ENCODE assay signal across 23 mouse cellular contexts in the genomic region with DNA sequence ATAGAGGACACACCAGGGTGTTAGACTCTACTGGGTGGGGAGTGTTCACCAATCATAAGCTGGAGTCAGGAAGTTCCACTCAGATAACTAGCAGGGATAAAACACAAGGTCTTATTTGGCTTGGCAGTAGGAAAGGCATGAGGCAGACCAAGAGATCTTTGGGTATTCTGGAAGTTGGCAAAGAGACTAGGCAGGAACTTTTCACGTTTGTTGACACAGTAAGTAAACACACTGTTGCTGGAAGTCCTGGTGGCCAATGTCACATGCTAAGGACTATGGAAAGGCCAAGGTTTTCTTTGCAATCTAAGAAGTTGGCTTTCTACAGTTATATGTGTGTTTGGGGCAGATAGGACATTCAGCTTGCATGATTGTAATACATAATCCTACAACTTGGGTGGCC.
DNase-seq lines count a peak whose midpoint lies in the region; ATAC-seq and TF ChIP-seq lines count a peak whose summit lies in the region.
"Had no signal": no experiment of that assay in that cellular context is flagged by ENCODE, and none has a peak within 500 bp of the region (broad histone marks: within the 10 kb centered on the region; RNA-seq: fewer than 3 reads in every experiment).

No protein-coding gene starts in this region.

- no peak for DNase-seq in heart, embryonic 10.5 days (ENCODE audit: low spot score)
- peak; percentile 28 for DNase-seq in lung, postnatal 25 days (ENCODE audit: low spot score)
- no peak for DNase-seq in lung, postnatal 0 days (ENCODE audit: low spot score)
- DNase-seq in stomach, postnatal 0 days (ENCODE audit: low spot score), result peak; percentile 26
- DNase-seq: adrenal gland, adult 8-10 months; adrenal gland, postnatal 14 days; adrenal gland, postnatal 36 days; B cell, adult 2 months; cerebellum, adult 11-12 months; cerebellum, adult 2 months; cerebellum, adult 9-10 months; cerebellum, postnatal 10 days; cerebellum, postnatal 25 days had no signal

- H3K36me3 ChIP-seq in heart, embryonic 14.5 days (ENCODE audit: control insufficient read depth, insufficient read depth, low read length), result no peaks in the 10 kb centered on the region
- no peaks in the 10 kb centered on the region for H3K36me3 ChIP-seq in heart, embryonic 10.5 days
- H3K36me3 ChIP-seq in lung, postnatal 0 days (ENCODE audit: insufficient read depth, low read length), result no peaks in the 10 kb centered on the region
- no peaks in the 10 kb centered on the region for H3K36me3 ChIP-seq in stomach, postnatal 0 days (ENCODE audit: control insufficient read depth, insufficient read depth, low read length)
- H3K36me3 ChIP-seq: embryonic facial prominence, embryonic 10.5 days; embryonic facial prominence, embryonic 12.5 days; G1E had no signal

- H3K9me3 ChIP-seq in heart, embryonic 14.5 days (ENCODE audit: control insufficient read depth, low read length), result no peaks in the 10 kb centered on the region
- no peaks in the 10 kb centered on the region for H3K9me3 ChIP-seq in heart, embryonic 10.5 days
- H3K9me3 ChIP-seq in lung, postnatal 0 days (ENCODE audit: low read length), result no peaks in the 10 kb centered on the region
- no peaks in the 10 kb centered on the region for H3K9me3 ChIP-seq in stomach, postnatal 0 days (ENCODE audit: control insufficient read depth, low read length)
- H3K9me3 ChIP-seq: embryonic facial prominence, embryonic 10.5 days; embryonic facial prominence, embryonic 12.5 days; forebrain, embryonic 13.5 days; G1E had no signal

- TF ChIP-seq CTCF in lung, postnatal 0 days (IDR thresholded peaks at IDR 0.05), result no peak
- TF ChIP-seq CTCF in stomach, postnatal 0 days (IDR thresholded peaks at IDR 0.05; ENCODE audit: low read depth), result no peak

- H3K9ac ChIP-seq in heart, embryonic 14.5 days (ENCODE audit: low read length), result no peak overlapping the region
- H3K9ac ChIP-seq in lung, postnatal 0 days (replicated peaks; ENCODE audit: low read depth), result no peak overlapping the region
- no peak overlapping the region for H3K9ac ChIP-seq in stomach, postnatal 0 days (ENCODE audit: low read length)
- H3K9ac ChIP-seq: embryonic facial prominence, embryonic 12.5 days; forebrain, embryonic 13.5 days had no signal

- H3K4me1 ChIP-seq in heart, embryonic 14.5 days (ENCODE audit: control insufficient read depth in 2 of 2, insufficient read depth in 2 of 2, low read length in 2 of 2), result peaks cover 0 to 2% of the 10 kb centered on the region in 2 experiments; a peak in 1 of 4 replicates
- H3K4me1 ChIP-seq in heart, embryonic 10.5 days, result no peaks in the 10 kb centered on the region
- no peaks in the 10 kb centered on the region for H3K4me1 ChIP-seq in lung, postnatal 0 days (ENCODE audit: insufficient read depth, low read depth, low read length)
- peaks cover 3% of the 10 kb centered on the region; the same call in 1 of the 2 replicates for H3K4me1 ChIP-seq in stomach, postnatal 0 days (replicated peaks; ENCODE audit: control insufficient read depth, insufficient read depth)

- 37% methylated on average over 1 of the region's 1 CpGs for WGBS in heart, embryonic 14.5 days
- WGBS in heart, embryonic 10.5 days, result 38% methylated on average over 1 of the region's 1 CpGs
- 9% methylated on average over 1 of the region's 1 CpGs for WGBS in lung, postnatal 0 days
- WGBS in stomach, postnatal 0 days, result 19% methylated on average over 1 of the region's 1 CpGs

- no peaks in the 10 kb centered on the region for H3K27me3 ChIP-seq in heart, embryonic 14.5 days (ENCODE audit: control insufficient read depth, insufficient read depth, low read length)
- H3K27me3 ChIP-seq in heart, embryonic 10.5 days (ENCODE audit: insufficient read depth, poor library complexity, severe bottlenecking), result no peaks in the 10 kb centered on the region
- no peaks in the 10 kb centered on the region for H3K27me3 ChIP-seq in lung, postnatal 0 days (replicated peaks; ENCODE audit: insufficient read depth, low read length)
- H3K27me3 ChIP-seq in stomach, postnatal 0 days (ENCODE audit: control insufficient read depth, insufficient read depth, low read length), result no peaks in the 10 kb centered on the region
- H3K27me3 ChIP-seq: CH12.LX; embryonic facial prominence, embryonic 12.5 days; forebrain, embryonic 13.5 days had no signal

- no peak for TF ChIP-seq EP300 in lung, postnatal 0 days (IDR thresholded peaks at IDR 0.05)
- TF ChIP-seq EP300 in stomach, postnatal 0 days (optimal IDR thresholded peaks at IDR 0.05), result no peak

- ATAC-seq in heart, embryonic 14.5 days (ENCODE audit: insufficient number of reproducible peaks, insufficient read depth, low FRiP score, low read depth), result 0 out of 2 replicates have a peak, but pooled peaks have one; percentile 35
- no peak for ATAC-seq in lung, postnatal 0 days
- ATAC-seq in stomach, postnatal 0 days (ENCODE audit: low FRiP score, low TSS enrichment), result peak; percentile 85
- ATAC-seq: activated CD4-positive, CD25-positive, alpha-beta regulatory T cell, adult 4 months; CD4-positive, CD25-positive, alpha-beta regulatory T cell, adult 4 months; forebrain, embryonic 13.5 days; forebrain, embryonic 16.5 days; Patski had no signal

- no peak overlapping the region for H3K4me2 ChIP-seq in heart, embryonic 14.5 days (ENCODE audit: low read length)
- no peak overlapping the region for H3K4me2 ChIP-seq in lung, postnatal 0 days (replicated peaks; ENCODE audit: low read depth, low read length)
- no peak overlapping the region for H3K4me2 ChIP-seq in stomach, postnatal 0 days (replicated peaks; ENCODE audit: low read depth)
- H3K4me2 ChIP-seq: embryonic facial prominence, embryonic 12.5 days; forebrain, embryonic 13.5 days had no signal

- H3K4me3 ChIP-seq in heart, embryonic 14.5 days (ENCODE audit: control insufficient read depth in 1 of 2, insufficient read depth in 1 of 2, low read depth in 1 of 2, low read length in 2 of 2), result no peak overlapping the region
- H3K4me3 ChIP-seq in heart, embryonic 10.5 days, result no peak overlapping the region
- no peak overlapping the region for H3K4me3 ChIP-seq in lung, postnatal 0 days (ENCODE audit: low read depth, low read length)
- no peak overlapping the region for H3K4me3 ChIP-seq in stomach, postnatal 0 days (ENCODE audit: low read depth, low read length)
- H3K4me3 ChIP-seq: embryonic facial prominence, embryonic 10.5 days; embryonic facial prominence, embryonic 12.5 days; forebrain, embryonic 13.5 days had no signal

- no peak overlapping the region for H3K27ac ChIP-seq in heart, embryonic 14.5 days (replicated peaks in 1 of 2; ENCODE audit: control insufficient read depth in 1 of 2, insufficient read depth in 1 of 2, low read depth in 2 of 2, low read length in 2 of 2)
- H3K27ac ChIP-seq in heart, embryonic 10.5 days, result no peak overlapping the region
- H3K27ac ChIP-seq in lung, postnatal 0 days (ENCODE audit: low read length), result no peak overlapping the region
- no peak overlapping the region for H3K27ac ChIP-seq in stomach, postnatal 0 days (replicated peaks)
- H3K27ac ChIP-seq: embryonic facial prominence, embryonic 10.5 days; embryonic facial prominence, embryonic 12.5 days; forebrain, embryonic 13.5 days had no signal

Comparison
In these comparisons a context has a peak if more than half of its experiments do, and no peak if none do; other contexts are left out.
1. DNase-seq: peak in lung, postnatal 25 days (single experiment) and stomach, postnatal 0 days (single experiment); none in heart, embryonic 10.5 days (single experiment) and lung, postnatal 0 days (single experiment).